Mouse (Mus musculus) sigmoid colon, adult 10 weeks (tissue): ENCODE measurements around the gene Odf2l. TPM values are rescaled to one million over a fixed set of nuclear protein-coding genes. Genes with fewer than 3 reads are reported as not detected.

ENCODE experiments used
- polyA plus RNA-seq: library from polyadenylated mRNA; stranded (reverse); fragments of 350-450 nt; fragmentation: Illumina TruSeq; extraction: RNeasy Lipid Tissue Mini Kit (QIAGEN cat#74804); gene quantifications from one replicate; pipeline ENCODE4 v1.2.3, GENCODE M21; 2014; ENCODE audit warnings: low read depth, low replicate concordance

The Odf2l gene
- 82.0 TPM for polyA plus RNA-seq

GRCm38 (mm10) chr3:145118254-145119001 lies at the start of gene Odf2l:
Gene Odf2l, plus strand, starts transcription at chr3:145118588.

DNA sequence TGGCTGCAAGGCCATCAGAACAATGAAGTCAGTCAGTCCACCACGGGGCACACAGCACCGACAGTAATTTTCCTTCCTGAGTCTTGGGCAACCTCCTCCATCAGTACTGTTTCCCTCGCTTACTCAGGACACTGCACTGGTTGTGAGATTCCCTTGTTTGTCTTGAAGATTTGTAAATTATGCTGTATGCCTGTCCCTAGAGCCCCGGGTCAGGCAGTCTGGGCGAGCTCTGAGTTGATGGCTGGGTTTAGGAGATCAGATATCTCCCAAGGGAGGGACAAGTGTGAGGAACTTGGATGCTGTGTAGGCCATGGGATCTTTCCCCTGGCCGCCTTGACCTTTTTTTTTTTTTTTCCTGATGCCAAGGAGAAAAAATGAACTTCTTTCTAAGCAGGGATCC lies 19.1 kb upstream of the Odf2l start, which contains the start of gene Clca2:
TSS of gene Clca2 (minus strand) at position 153 of the 400 bp plus-strand sequence.

Other genes with a start within 250 kb of the Odf2l start
- gene Clca4b, start 186.1 kb upstream of the Odf2l start, polyA plus RNA-seq, result 4.5 TPM
- 966 TPM for gene Clca4a, start 143.5 kb upstream of the Odf2l start, polyA plus RNA-seq
- gene Clca1, start 85.8 kb upstream of the Odf2l start, polyA plus RNA-seq, result 3,240 TPM
- 1.6 TPM for gene Clca2, start 19.1 kb upstream of the Odf2l start, polyA plus RNA-seq
- 4.2 TPM for gene Col24a1, start 173.9 kb downstream of the Odf2l start, polyA plus RNA-seq